Mouse (Mus musculus): Measurements from ENCODE around the gene Stfa2.
"Not testable (repeated sequence)": the region's sequence is repeated elsewhere in the genome, so short reads cannot be mapped to it uniquely, and the experiment has no call there.

Gene Stfa2

GRCm38 (mm10) chr16:36408357-36408756, at the start of gene Stfa2:
TSS of gene Stfa2 (minus strand) at chr16:36408457.
- DNase-seq (ENCODE audit: low spot score in 2 of 2), result no peak

GRCm38 (mm10) chr16:36455342-36455802, 47.1 kb upstream of the Stfa2 start, which contains the start of gene Stfa3:
TSS of gene Stfa3 (minus strand) at chr16:36455392.
- no peak for DNase-seq (ENCODE audit: low spot score in 2 of 2)

DNA sequence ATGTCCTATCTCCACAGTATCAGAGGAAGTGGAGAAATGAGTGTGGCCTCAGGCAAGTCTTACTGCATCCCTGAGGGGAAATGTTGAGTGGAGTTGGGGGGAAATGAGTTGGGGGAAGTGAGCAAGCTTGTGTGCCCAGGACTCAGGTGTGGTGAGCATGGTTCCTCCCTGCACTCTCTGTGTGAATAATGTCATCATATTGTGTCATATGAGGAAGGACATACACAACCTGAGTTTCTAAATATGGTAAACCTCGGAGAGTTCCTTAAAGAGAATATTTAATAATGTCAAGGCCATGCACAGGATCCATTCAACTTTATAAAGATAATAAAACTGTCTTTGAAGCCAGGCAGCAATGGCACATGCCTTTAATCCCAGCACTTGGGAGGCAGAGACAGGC, 12.7 kb upstream of the Stfa2 start:
- DNase-seq (ENCODE audit: low spot score in 2 of 2), result not testable (repeated sequence)

- no peak for DNase-seq (ENCODE audit: low spot score in 2 of 2)
Observed at GRCm38 (mm10) chr16:36389060-36389459, 19.2 kb downstream of the Stfa2 start.

- DNase-seq (ENCODE audit: low spot score in 2 of 2), result not testable (repeated sequence)
Observed at GRCm38 (mm10) chr16:36367648-36368047, 40.6 kb downstream of the Stfa2 start, which contains the start of gene BC100530. TSS of gene BC100530 (minus strand) at chr16:36367748.
